Mouse (Mus musculus): ENCODE measurements around the gene Neto2. TPM values are rescaled to one million over a fixed set of nuclear protein-coding genes. Genes with fewer than 3 reads are reported as not detected.
A peak's percentile ranks its signal among the peaks of the same experiment; 100 is the strongest.
"Not testable (repeated sequence)": the region's sequence is repeated elsewhere in the genome, so short reads cannot be mapped to it uniquely, and the experiment has no call there.

Gene Neto2
- 10 to 100 TPM; 53.7 to 54.9 TPM for total RNA-seq (2021)
- long read RNA-seq, experiment 1, full-length matches to known transcripts: 16 of 20 reads
- long read RNA-seq, experiment 1, partial matches to known transcripts: 1 of 20 reads
- long read RNA-seq, experiment 1, other reads (novel, unspliced or antisense): 3 of 20 reads
- long read RNA-seq, experiment 2, full-length matches to known transcripts: 16 of 23 reads
- long read RNA-seq, experiment 2, partial matches to known transcripts: 2 of 23 reads
- long read RNA-seq, experiment 2, other reads (novel, unspliced or antisense): 5 of 23 reads

GRCm38 (mm10) chr8:85700751-85701351 is at the start of gene Neto2:
TSS of gene Neto2 (minus strand) at chr8:85700924.
- peak; percentile 70 to 76 for DNase-seq (ENCODE audit: low spot score in 2 of 2)

- DNase-seq (ENCODE audit: low spot score in 2 of 2): no peak
Measured at GRCm38 (mm10) chr8:85745053-85745452, 44.3 kb upstream of the Neto2 start.

GRCm38 (mm10) chr8:85730545-85730944 is 29.8 kb upstream of the Neto2 start:
- DNase-seq (ENCODE audit: low spot score in 2 of 2): no peak

- DNase-seq (ENCODE audit: low spot score in 2 of 2): no peak
Measured at GRCm38 (mm10) chr8:85717271-85717670, 16.5 kb upstream of the Neto2 start.

DNA sequence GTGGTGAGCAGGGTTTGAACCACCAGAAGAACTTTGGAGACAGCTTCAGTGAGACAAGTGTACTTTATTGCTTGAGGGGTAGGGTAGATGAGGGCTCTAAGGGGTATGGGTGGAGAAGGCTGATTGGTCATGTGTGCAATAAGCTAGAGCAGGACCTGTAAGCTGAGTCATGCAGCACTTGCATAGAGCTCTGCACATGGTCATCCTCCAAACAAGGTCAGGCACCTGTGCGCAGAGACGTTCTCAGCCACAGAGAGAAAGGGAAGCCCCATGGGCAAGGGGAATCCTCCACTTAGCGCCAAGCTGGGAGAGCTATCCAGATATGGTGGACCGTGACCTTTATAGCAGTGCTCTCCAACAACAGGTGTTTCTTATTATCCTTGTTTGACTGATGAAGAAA is 16.0 kb upstream of the Neto2 start:
- no peak for DNase-seq (ENCODE audit: low spot score in 2 of 2)

DNA sequence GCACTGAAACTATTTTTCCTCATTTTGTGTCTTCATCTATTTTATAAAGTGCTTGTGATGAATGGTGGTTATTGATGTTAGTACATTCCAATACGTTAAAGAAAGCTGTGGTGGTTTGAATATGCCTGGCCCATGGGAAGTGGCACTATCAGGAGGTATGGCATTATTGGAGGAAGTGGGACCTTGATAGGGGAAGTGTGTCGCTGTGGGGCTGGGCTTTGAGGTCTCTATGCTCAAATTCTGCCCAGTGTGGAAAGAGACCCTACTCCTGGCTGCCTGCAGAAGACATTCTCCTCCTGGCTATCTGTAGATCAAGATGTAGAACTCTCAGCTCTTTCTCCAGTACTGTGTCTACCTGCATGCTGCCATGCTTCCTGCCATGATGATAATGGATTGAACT is 6.3 kb upstream of the Neto2 start:
- DNase-seq (ENCODE audit: low spot score in 2 of 2): no peak

DNA sequence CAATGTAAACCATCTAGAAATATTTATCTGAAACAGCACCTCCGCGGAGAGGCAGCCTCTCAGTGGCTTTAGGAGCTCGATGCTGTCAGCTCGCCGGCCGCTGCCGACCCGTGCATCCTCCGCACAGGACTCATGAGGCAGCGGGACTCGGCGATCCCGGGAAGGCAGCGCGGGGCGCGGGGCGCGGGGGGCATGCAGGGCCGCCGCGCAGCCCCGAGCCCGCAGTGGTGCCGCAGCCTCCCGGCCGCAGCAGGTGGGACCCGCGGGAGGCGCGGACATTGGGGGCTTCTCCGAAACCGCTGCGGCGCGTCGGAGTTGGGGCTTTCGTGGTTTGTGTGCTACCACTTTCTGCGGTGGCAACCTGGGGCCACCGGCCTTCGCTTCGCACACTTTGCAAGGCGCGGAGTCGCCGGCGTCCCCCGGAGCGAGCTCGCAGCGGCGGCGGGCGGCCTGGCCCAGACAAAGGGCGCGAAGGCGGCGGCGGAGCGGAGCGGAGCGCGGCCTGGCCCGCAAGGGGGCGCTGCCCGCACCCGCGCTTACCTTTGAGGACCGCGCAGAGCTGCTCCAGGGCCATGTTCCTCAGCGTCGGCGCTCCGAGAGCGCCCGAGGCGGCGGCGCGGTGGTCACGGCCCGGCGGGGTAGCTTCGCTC is 498 bp downstream of the Neto2 start:
- peak; percentile 55 to 68 for DNase-seq (ENCODE audit: low spot score in 2 of 2)

DNA sequence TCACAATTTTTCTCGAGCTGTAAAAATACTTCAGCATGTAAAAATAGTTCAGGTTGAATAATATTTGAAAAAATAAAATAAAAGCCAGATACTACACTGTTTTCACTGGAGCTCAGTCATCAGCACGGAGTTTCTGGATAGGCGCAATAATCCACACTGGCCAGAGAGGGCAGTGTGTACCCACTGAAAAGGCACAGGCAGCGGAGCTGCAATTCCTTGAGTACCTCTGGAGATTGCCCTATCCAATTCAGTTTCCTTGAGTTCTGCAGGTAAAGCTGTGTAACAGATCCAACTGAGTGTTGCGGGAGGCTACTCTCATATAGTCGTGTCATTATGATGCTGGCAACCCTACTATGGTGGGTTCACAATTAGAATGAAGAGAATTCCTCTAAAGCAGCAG is 1.7 kb downstream of the Neto2 start:
- peak; percentile 74 to 81 for DNase-seq (ENCODE audit: low spot score in 2 of 2)

- DNase-seq (ENCODE audit: low spot score in 2 of 2): peak in 1 of 2 experiments; percentile 32
Measured at GRCm38 (mm10) chr8:85665146-85665545, 35.6 kb downstream of the Neto2 start.

DNA sequence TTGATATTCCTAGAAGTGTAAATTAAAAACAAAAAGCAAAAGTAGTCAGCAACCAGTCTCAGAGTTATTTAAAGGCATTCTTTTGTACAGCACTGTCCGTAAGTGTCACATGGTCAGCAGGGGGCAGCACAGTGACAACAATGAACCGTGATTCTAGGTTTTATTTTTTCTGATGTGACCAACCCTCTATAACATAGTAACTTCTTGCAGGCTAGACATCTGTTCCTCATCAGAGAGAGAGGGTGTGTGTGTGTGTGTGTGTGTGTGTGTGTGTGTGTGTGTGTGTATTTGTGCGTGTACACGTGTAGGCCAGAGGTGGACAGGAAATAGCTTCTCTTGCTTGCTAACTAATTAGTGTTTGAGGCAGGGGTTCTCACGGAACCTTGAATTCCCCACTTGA is 38.7 kb downstream of the Neto2 start:
- DNase-seq (ENCODE audit: low spot score in 2 of 2): peak; percentile 14 to 18

- no peak for DNase-seq (ENCODE audit: low spot score in 2 of 2)
Measured at GRCm38 (mm10) chr8:85651201-85651600, 49.5 kb downstream of the Neto2 start.

- DNase-seq (ENCODE audit: low spot score in 2 of 2): no peak
Measured at GRCm38 (mm10) chr8:85648553-85648952, 52.2 kb downstream of the Neto2 start.

DNA sequence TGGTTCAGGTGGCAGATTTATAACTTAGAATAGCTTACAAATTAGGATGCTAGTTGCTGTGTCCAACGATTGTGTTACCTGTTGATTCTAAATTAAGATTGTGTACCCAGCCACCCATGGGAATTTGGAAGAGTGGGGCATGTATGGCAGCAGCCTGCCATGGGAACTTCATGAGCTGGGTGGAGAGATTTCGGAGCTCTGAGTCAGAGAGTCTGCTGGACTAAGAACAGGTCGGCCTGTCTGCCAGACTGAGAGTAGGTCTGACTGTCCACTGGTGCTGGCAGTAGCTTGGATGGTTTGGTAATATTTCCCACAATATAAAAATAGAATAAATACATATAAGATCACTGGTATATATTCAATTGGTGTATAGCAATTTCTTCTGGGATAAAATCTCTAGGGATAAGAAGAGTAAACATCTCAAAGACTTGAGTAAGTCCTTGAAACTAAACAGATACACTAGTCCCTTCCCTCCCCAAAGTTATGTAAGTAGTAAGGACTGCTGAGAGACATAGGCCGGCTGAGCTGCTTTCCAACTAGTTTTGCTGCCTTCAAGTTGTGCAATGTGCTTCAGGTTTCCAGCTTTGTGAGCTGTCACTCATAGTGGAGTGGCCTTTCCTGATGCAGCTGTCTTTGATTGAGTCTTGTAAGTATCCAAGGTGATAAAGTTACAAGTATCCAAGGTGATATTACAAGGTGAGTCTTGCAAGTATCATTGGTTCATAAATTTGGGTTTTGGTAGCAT is 55.6 kb downstream of the Neto2 start:
- no peak for DNase-seq (ENCODE audit: low spot score in 2 of 2)

GRCm38 (mm10) chr8:85624450-85624849 is 76.3 kb downstream of the Neto2 start:
- no peak for DNase-seq (ENCODE audit: low spot score in 2 of 2)

GRCm38 (mm10) chr8:85623246-85623645 is 77.5 kb downstream of the Neto2 start:
- no peak for DNase-seq (ENCODE audit: low spot score in 2 of 2)

DNA sequence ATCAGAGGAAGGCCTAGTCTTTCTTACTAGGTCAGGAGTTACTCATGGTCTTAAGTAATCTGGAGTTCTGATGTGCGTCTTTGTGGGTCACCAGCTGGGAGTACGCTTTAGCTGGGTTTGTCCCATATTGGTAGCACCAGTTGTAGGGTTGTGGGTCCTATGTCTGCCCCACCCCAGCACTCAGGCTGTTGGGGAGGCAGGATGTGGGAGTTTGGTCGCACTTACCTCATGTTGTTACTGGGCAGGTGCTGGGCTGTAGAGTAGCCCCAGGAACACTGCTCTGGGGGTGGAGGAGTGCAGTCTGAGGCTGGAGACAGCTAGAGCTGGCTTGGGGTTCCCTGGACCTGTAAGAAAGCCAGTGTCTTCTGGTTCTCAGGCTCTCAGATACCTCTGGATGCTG is 81.9 kb downstream of the Neto2 start:
- no peak for DNase-seq (ENCODE audit: low spot score in 2 of 2)

- not testable (repeated sequence) for DNase-seq (ENCODE audit: low spot score in 2 of 2)
Measured at GRCm38 (mm10) chr8:85617125-85617524, 83.6 kb downstream of the Neto2 start.

- DNase-seq (ENCODE audit: low spot score in 2 of 2): no peak
Measured at GRCm38 (mm10) chr8:85608836-85609235, 91.9 kb downstream of the Neto2 start.

DNA sequence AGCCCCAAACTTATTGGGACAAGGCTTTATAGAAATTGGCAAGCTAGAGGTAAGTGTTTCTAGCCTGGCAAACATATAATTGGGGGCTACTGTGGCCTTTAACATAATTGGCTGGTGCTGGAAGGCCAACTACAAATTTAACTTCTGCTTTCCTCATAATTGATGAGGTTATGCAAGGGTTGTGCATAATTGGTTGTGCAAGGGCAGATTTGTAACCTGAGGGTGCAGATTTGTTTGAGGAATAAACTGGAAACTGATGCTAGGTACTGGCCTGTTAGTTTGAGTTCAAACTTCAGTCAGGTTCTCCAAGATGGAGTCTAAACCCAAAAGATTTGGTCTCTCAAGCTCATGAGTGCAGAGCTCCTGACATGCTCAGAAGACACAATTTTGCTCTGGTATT is 92.9 kb downstream of the Neto2 start:
- DNase-seq (ENCODE audit: low spot score in 2 of 2): no peak

DNA sequence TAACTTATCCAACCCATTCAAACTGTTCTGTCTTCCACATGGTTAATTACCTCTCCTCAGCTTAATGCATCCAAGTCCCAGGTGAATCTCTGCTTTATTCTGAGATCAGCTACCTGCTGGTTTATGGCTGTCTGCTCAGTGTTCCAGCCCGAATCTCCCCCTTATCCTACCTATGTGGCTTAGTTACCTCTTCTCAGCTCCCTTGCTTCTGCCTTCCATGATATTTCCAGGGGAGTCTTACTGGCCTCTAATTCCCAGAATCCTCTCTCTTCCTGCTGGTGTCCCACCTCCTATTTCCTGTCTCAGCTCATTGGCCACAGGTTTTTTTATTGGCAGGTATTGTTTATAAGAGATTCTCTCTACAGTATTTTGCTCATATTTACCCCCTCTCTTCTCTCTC is 93.8 kb downstream of the Neto2 start:
- no peak for DNase-seq (ENCODE audit: low spot score in 2 of 2)

- DNase-seq (ENCODE audit: low spot score in 2 of 2): no peak
Measured at GRCm38 (mm10) chr8:85606561-85606960, 94.2 kb downstream of the Neto2 start.

DNA sequence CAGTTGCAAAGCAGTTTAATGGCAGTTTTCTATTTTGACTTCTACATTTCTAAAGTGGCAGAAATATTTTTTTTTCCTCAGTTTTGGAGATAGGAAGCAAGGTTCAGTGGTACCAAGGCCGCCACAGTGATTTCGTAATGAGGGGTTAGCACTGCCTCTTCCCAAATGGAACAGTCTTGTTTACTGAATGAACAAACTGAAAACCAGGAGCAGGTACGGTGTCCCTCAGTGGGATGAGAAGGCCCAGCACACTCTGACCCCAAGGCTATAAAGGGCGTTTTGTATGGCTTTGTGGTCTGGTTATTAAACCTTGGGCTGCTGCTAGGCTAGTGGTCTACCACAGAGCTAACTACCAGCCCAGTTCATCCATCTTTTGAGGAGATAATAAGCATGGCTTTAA is 96.5 kb downstream of the Neto2 start:
- no peak for DNase-seq (ENCODE audit: low spot score in 2 of 2)

All from layer of hippocampus, postnatal 14 days (tissue).